Mouse (Mus musculus): ENCODE results near the gene Gm21954.
A peak's percentile ranks its signal among the peaks of the same experiment; 100 is the strongest.

Gene Gm21954

DNA sequence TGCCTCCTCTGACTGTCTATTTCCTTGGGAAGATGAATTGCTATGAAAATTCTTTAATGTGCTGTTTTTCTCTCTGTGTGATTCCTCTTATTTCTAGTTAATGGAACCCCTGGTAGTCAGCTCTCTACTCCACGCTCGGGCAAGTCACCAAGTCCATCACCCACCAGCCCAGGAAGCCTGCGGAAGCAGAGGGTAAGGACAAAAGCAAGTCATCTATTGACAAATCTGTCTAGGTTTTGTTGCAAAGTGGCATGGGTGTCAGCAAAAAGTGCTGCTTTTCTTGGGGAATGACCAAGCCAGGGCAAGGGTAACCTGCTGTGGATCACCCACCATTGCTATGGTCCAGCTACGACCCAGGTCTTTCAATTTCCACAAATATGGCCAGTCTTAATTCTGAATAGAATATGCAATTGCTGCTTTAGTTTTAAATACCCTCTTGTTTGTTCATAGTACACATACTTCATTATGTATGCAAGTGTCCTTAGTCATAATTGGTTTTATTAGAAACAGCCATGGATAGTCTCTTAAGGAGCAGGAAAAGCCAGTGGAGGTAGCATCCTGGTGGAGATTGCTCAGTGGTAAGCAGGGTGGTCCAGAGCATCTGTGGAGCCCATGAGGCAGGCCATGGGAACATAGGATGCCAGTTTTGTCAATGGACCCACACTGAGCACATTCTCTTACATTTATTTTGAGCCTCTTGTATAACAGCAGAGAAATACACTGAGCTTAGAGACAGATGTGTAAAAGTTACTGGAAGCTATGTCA is 8.9 kb downstream of the Gm21954 start:
- no peak for DNase-seq (ENCODE audit: low spot score)

DNA sequence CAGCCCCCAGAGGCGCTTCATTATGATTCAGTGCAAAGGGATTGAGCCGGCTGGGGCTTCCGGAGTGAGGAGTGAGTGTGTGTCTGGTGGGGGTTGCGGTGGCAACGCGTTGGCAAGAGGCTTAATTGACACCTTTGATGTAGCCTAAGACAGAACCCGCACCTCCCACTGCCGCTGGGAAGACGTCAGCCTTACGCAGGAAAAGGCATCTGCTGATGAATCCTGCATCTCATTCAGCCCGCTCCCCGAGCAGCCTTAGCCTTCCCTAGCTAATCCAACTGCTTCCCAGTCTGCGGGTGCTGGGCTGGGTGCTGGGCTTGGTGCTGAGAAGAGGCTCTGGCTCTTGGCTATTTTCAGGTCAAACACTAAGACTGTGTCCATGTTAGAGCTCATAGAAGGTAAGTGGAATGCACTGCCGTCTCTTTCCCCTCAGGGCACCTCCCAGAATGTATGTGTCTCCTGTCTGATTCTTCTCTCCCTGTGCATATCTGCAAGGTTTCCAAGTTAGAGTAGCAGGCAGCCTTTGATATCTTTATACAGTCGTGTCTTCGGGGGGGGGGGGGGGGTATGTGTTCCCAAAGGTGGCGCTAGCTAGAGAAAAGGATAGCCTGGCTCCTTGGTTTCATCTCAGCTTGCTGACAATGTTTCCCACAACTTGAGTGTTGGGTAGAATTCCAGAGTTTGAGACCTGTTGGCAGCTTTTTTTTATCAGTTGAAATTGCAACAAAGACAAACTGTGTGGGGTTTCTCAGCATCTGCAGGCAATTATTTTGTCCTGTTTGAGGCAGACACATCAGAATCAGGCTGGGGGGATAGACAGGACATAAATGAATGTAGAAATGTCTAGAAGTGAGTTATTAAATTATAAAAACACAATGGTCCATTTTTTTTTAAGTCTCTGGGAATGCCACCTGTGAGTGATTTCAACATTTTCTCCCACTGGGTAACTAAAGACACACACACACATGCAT is 10.0 kb downstream of the Gm21954 start:
- peak; percentile 39 for DNase-seq (ENCODE audit: low spot score)

DNA sequence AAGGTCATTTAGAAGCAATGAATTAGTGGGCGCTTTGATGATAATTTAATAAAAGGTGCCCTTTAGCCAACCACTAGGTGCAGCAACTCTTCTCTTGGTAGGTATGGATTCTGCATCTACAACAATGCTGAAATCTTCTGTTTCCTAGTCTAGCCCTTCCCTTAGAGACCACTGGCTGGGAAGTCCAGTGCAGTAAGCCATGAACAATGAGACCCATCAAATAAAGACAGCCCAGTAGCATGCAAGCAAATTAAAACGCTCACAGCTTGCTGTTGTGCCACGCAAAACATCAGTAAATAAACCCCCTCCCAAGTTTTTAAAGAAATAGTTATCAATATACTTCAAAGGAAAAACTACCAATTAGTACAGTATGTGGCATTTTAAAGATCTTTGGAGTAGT is 10.9 kb downstream of the Gm21954 start:
- DNase-seq (ENCODE audit: low spot score): no peak

DNA sequence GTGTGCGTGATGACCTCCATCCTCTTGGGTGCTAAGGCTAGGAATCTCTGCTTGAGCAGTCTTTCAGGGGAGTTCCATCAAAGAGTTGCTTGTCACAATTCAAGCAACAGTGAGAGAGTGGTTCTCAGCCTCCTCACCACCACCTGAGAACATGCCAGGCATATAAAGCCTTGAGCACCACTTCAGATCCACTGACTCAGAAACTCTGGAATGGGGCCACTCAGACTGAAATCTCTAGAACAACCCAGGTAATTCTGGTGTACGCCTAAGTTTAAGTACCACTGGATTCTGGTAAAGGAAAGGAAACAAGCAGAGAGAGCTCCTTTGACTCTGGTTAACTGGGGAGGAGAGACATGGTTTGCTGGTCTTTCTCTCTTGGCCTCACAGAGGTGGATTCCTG is 19.5 kb downstream of the Gm21954 start:
- no peak for DNase-seq (ENCODE audit: low spot score)

DNA sequence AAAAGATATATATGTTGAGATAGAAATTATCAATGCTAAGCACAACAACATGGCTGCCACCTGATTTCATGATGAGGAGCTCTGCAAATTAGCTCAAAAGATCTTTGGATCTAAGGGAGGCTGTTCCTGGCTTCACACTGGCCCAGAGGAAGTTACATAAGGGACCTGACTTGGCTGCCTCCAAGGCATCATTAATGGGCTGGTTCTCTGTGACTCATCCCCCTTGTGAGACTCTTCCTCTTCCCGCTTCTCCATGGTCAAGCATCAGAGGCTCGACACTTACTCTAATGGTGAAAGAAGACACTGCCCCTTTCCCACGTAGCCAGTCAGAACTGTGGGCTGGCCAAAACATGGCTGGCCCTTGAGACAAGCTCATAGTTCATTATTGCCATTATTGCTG is 20.1 kb downstream of the Gm21954 start:
- no peak for DNase-seq (ENCODE audit: low spot score)

DNA sequence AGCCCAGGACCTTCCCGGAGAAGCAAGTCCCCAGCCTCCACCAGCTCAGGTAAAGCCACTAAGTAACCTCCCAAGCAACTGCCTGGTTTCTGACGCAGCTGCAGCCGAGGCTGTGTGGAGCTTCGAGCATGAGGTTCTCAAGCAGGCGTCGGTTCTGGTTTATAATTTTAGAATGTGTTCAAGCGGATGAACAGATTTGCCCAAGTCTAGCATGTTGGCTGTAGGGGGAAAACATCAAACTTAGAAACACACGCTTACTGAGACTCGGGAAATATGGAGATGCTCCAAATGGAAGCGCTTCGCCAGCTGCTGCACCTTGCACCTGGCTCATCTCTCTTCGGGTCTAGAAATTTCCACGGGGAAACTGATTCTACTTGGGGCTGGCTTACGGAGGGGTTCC is 21.0 kb downstream of the Gm21954 start:
- no peak for DNase-seq (ENCODE audit: low spot score)

DNA sequence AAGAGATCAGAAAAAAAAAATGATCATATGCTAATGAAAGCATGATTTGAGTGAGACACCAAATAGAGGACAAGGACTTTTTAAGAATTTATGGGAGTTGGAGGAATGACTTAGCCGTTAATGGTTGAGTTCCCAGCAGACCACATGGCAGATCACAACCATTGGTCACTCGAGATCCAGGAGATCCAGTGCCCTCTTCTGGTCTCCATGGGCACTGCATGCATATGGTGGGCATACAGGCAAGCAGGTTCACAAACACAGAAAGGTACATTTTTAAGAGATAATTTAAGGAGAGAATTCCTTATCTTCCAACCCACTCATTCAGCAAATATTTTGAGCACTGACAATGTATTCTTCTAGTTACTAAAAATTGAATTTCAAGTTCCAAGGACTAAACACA is 22.9 kb downstream of the Gm21954 start:
- no peak for DNase-seq (ENCODE audit: low spot score)

DNA sequence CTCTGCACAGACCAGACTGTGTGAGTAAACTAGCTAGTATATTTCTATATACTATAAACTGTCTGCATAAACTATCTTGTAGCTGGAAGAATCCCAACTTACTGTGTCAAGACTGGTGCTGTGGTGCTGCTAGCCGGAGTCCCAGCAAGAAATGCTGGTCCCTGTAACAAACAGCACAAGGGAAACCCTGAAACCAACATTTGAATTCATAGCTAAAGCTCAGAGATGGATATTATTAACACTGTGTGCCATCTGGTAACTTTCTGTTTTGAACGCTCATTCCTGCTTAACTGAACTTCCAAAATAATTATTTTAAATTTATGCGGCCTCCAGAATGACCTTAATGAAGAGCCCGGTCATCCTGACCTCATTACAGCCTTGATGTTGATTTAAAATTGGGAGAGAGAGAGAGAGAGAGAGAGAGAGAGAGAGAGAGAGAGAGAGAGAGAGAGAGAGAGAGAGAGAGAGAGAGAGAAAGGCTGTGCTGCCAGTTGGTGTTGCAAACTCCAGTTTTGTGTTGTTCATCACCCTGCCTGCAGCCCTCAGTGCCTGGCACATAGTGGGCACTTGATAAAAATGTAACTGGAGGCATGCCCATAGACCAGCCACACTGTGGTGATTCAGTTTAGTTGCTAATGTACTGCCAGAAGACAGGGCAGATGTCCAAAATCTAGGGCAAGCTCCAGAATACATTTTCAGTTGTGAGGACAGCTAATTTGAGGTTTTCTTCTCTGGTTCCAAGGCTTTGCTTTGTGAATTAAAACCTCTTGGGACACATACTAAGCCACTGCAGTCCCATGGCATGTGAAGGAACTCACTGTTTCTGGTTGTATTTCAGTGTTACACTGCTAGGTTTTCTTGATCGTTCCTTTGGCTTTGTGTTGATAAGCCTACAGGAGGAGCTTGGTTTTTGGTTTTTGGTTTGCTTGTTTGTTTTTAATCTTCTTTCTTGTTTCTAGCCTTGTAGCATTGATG is 24.2 kb downstream of the Gm21954 start:
- no peak for DNase-seq (ENCODE audit: low spot score)

DNA sequence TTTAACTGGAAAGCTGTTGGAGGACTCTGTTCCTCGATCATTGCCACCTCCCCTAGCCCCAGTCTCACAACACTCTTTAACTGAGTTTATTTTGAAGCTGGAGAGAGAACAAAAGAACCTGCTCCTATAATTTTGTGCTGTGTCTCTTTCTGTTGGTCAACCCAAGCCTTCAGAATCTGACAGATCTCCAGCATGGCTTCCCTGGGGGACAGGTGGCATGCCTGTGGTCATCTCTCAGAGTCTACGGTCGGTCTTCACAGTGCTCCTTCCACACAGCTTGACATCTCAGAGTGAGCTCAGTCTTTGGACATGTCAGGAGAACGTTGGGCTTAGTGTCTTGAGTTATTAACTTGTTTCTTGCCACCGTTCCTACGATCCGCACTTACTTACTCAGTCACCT is 25.3 kb downstream of the Gm21954 start:
- no peak for DNase-seq (ENCODE audit: low spot score)

DNA sequence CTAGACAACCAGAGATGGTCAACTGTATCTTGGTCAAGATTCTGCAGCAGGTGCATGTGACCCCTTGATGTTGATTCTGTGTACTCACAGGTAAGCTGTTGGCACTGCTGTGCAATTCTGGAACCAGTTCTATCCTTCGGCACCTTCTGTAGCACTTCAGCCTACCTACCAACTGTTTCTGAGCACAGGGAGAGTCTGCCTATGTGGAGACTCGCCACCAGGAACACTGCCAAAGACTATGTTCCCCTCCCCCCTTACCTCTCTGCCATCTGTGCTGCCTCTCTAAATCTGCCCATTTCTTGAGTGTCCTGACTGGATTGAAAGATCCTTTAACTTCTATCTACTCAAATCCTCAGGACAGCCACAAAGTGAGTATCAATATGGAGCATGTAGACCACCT is 28.3 kb downstream of the Gm21954 start:
- no peak for DNase-seq (ENCODE audit: low spot score)

DNA sequence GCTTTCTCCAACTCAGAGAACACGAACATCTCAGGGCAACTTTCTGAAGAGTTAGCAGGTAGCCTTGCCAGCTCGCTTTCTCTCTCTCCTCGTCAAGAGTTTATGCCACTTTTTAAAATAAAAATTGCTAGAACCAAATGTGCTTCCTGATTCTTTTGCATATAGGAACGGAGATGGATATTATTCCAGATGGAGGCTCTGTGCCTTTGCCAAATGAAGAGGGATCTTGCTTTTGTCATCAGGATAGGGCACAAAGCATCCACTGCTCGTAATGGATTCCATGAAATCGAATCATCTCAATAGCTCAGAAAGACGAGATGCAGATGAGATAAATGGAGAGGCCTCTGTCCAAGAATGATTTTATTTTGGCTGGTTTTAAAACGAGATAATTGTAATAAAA is 28.7 kb downstream of the Gm21954 start:
- no peak for DNase-seq (ENCODE audit: low spot score)

DNA sequence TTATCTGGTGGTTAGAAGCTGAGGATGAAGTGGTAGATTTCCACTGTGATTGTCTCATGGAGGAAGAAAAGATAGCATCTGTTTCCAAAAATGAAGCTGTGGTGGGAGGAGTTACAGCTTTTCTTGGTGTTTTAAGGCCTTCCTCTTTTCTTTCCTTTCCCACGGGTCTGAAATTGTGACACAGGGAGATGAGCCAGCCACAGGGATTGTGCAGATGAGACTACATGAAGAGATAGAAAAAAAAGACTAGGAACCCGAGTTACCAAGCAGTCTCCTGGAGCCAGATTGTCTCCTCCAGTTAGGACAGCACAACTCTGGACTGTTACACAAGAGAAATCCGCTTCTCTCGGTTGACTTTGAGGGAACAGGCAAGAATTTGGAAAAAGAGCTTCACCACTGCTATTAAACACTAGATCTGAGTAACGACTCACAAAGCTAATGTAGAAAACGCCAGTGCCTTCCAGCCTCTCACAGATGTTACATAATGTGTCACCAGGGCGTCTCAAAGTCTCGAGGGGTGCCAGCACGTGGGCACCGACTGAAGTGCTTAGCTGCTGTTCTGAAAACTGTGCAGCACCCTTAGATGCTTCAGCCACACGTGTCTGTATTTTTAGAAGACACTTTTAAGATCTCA is 29.9 kb downstream of the Gm21954 start:
- no peak for DNase-seq (ENCODE audit: low spot score)

DNA sequence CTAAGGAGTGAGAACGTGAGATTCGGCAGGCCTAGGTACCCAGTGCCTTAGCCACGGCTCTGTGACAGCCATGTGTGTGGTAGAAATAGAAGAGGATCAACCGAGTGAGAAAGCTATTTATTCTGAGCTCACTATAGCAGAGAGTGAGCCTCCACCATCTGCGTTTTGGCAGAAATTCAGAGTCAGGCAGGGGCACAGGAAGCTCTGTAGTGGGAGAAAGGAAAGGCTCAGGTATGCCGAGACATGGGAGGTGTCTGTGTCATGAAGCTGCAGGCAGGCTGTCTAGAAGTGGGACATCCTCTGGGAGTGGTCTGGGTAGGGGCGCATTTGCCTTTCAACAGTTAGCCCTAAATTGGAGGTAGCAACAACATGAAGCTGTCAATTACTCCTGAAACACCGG is 31.7 kb downstream of the Gm21954 start:
- DNase-seq (ENCODE audit: low spot score): no peak

DNA sequence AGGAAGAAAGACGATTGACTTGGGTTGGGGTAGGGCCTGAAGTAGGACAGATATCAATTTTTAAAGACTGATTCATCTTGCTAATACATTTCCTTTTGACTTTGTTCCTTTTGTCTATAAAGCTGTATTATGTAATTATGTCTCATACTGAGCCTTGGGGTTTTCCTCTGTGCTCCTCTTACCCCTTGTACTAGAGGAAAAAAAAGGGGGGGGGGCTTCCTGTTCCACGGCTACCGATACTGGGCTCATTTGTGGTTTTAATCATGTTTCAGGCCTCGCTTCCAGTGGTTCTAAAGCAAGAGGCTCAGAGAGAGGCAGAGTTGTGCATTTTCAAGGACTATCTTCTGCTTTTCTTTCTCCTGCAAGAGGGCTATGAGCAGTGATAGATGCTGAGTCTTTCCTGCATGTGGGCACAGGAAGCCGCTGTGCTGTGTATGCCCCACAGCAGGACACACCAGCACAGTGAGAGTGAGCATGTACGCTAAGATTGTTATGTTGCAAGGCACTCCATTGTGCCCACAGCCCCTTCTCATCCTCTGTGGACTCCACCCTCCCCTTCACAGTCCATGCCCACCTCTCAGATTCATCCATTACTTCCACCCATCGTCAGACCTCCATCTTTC is 33.1 kb downstream of the Gm21954 start:
- DNase-seq (ENCODE audit: low spot score): no peak

DNA sequence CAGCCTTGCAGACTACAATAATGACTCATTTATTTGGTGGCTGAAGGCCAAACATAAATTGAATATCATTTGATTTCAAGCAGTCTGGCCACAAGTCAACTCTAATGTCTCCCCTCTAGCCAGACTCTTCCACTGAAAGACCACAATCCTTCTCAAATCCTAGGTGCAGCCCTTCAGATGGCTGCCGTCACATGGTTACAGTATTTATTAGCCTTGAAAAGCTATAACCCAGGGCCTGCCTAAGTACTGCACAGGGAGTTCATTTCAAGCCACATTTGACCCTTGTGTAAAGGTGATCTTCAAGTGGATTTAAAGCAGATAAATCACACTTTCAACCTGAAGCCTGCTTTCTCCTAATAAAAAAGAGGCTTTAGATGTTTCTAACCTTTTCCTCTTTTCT is 37.7 kb downstream of the Gm21954 start:
- no peak for DNase-seq (ENCODE audit: low spot score)

DNA sequence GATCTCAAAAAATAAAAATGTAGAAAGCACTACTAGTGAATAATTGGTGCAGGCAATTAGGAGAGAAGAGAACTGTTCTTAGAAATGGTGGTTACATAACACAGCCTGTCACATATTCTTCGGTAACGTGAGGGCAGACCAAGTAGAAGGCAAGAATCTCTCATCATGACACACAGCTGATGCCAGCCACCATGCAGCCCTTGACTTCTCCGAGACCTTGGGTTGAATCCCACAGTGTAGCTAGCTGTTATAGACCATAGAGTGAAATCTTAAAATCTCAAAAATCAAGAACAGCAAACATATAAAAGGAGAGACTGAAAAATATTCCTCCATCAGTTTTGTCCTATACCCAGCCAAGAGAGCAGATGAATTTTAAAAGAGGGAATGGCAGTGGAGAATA is 40.8 kb downstream of the Gm21954 start:
- DNase-seq (ENCODE audit: low spot score): no peak

DNA sequence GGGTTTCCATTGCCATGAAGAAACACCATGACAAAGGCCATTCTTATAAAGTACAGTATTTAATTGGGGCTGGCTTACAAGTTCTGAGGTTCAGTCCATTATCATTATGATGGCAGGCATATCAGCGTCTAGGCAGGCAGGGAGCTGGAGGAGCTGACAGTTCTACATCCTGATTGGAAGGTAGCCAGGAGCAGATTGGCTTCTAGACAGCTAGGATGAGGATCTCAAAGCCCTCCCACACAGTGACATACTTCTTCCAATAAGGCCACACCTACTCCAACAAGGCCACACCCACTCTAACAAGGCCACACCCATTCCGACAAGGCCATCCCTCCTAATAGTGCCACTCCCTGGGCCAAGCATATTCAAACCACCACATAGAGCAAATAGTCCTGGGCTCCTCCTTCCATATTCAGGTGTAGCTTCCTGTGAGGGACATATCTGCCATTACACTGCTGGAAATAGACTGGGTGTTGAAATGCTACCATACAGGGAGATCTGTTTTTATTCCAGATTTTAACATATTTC is 41.9 kb downstream of the Gm21954 start:
- DNase-seq (ENCODE audit: low spot score): no peak

DNA sequence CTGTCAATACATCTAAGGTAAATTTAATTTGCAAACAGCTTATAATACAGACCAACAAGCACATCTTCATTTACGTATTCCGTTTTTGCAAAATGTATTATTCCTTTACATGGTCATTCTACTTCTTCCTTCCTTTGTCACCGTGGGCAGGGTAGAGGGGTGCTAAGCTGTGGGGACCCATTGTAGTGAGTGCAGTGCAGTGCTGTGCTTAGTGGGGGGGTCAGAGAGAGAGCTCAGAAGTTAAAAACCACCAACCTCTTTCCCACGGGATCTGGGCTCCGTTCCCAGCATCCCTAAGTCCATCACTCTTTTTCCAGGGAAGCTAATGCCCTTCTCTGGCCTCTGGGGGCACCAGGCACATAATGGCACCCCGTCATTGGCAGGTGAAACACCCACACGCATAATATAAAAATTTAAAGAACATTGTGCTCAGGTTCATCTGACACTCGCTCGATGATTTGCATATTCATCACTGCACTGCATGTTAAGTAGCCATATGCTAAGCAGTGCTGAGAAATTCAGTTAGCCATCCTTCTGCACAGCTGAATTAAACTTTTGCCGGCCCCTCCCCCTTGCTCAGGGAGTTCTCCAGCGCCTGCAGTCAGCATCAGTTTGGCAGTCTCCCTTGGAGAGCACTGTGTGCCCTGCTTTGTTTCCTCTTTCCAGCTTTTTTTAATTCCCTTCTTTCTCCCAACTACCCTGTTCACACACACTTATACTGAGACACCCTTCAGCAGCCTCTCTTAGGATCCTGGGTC is 48.2 kb downstream of the Gm21954 start:
- no peak for DNase-seq (ENCODE audit: low spot score)

DNA sequence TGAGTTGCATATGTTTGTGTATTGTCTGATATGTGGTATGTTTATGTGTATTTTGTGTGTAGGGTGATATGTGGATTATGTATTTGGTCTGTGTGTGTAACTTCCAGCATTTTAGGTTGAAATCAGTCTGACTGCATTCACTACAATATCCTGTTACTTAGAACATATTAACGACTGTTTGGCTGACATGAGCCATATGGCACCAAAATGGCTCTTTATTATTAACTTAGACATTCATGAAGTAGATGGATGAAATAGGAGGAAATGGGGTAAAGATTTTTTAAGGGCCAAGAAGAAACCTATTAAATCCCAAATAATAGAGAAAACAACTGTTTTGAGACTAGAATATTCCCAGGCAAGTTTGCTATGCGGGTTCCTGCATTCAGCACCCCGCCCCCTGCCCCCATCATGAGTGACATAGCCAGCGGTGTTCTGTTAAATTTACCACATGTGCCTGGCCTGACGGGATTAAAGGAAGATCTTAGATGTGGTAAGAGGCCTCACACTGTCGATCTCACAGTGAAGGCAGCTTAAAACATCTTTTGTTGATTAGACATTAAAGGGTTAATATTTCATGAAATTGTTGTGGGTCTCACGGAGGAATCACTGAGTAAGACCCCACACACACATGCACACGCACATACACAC is 51.5 kb downstream of the Gm21954 start:
- DNase-seq (ENCODE audit: low spot score): no peak

DNA sequence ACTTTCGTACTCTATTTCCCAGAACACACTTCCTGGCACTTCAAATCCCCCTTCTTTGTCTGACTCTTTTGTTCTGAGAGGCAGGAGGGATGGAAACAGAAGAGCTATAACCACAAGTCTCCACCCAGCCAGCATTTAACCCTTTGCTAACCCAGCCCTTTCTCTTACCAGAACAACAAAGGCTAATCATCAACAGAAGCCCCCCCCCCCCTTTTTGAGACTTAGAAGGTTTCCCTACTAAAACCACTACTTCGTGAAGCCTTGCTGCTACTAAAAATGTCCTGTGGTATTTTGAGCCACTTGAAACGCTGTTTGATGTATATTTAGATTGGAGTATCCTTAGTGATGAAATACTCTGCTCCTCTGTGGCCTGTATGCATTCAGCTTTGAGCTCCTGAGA is 52.7 kb downstream of the Gm21954 start:
- peak; percentile 19 for DNase-seq (ENCODE audit: low spot score)

Measured in T-cell, adult 2 months (primary cell).